Mouse (Mus musculus) myocyte (in vitro differentiated cells): Measurements from ENCODE around the gene Clstn2.

Experiments
- E2F4 ChIP-seq: IDR thresholded peaks from one replicate; pipeline ENCODE4 v1.6.1; 2011; ENCODE audit warnings: mild to moderate bottlenecking, control low read depth, moderate library complexity; ENCODE audit not compliant: insufficient read depth
- MYOD1 ChIP-seq, 3 experiments: IDR thresholded peaks; one replicate each; pipeline ENCODE4 v1.6.1; 2011; ENCODE audit warnings: control low read depth in 2 of 3, low read depth in 2 of 3, mild to moderate bottlenecking in 2 of 3, moderate library complexity in 1 of 3; ENCODE audit not compliant: insufficient read length in 2 of 3, control insufficient read depth in 1 of 3
- POLR2A ChIP-seq: IDR thresholded peaks from one replicate; pipeline ENCODE4 v1.6.1; 2011; ENCODE audit warnings: low read depth, mild to moderate bottlenecking, control low read depth, moderate library complexity; ENCODE audit not compliant: insufficient read length
- POLR2AphosphoS2 ChIP-seq: IDR thresholded peaks from one replicate; pipeline ENCODE4 v1.6.1; 2011; ENCODE audit warnings: low read depth, control low read depth; ENCODE audit not compliant: insufficient read length
- TCF12 ChIP-seq: IDR thresholded peaks from one replicate; pipeline ENCODE4 v1.6.1; 2011; ENCODE audit warnings: mild to moderate bottlenecking, control low read depth; ENCODE audit not compliant: poor library complexity, insufficient read depth, severe bottlenecking
- USF1 ChIP-seq: IDR thresholded peaks from one replicate; pipeline ENCODE4 v1.6.1; 2011; ENCODE audit warnings: low read depth, mild to moderate bottlenecking, control low read depth, moderate library complexity

- no peak for TF ChIP-seq POLR2AphosphoS2
- TF ChIP-seq USF1, result no peak
- no peak for TF ChIP-seq POLR2A
- TF ChIP-seq E2F4, result no peak
- TF ChIP-seq MYOD1 (IDR thresholded peaks at IDR 0.05; ENCODE audit: control insufficient read depth in 1 of 3, insufficient read length in 2 of 3, low read depth in 2 of 3), result no peak
- TF ChIP-seq TCF12, result no peak
These were observed 505.1 kb downstream of the Clstn2 start for GRCm38 (mm10) chr9:97527926-97528325.
